8 mouse cellular contexts compared by ENCODE assay signal in genomic region chr11:52003505-52003771, GRCm38 (mm10). TPM values are rescaled to one million over a fixed set of nuclear protein-coding genes. Genes with fewer than 3 reads are reported as not detected.
DNase-seq lines count a peak whose midpoint lies in the region; ATAC-seq and TF ChIP-seq lines count a peak whose summit lies in the region.

No protein-coding gene starts in this region.

- peak overlapping the region; percentile 72 for H3K4me2 ChIP-seq in forebrain, embryonic 13.5 days
- peak overlapping the region; percentile 94 for H3K4me2 ChIP-seq in liver, embryonic 14.5 days (ENCODE audit: low read depth)

- ATAC-seq in forebrain, embryonic 13.5 days: no peak
- ATAC-seq in liver, embryonic 14.5 days (ENCODE audit: insufficient read depth): no peak

- H3K27ac ChIP-seq in heart, adult 2 months: peak overlapping the region; percentile 86
- H3K27ac ChIP-seq in forebrain, embryonic 13.5 days: peak overlapping the region; percentile 91
- peak overlapping the region; percentile 83 for H3K27ac ChIP-seq in liver, embryonic 14.5 days

- H3K79me2 ChIP-seq in heart, adult 2 months (replicated peaks; ENCODE audit: control insufficient read depth, insufficient read depth, low read length): peaks cover 1% of the 10 kb centered on the region; the same call in 1 of the 2 replicates

- no peaks in the 10 kb centered on the region for H3K4me1 ChIP-seq in heart, adult 2 months (ENCODE audit: control insufficient read depth, insufficient read depth, low read length)
- peaks cover 43% of the 10 kb centered on the region for H3K4me1 ChIP-seq in forebrain, embryonic 13.5 days
- H3K4me1 ChIP-seq in liver, embryonic 14.5 days (replicated peaks; ENCODE audit: control insufficient read depth in 2 of 2, insufficient read depth in 2 of 2, low read length in 1 of 2): peaks cover 10 to 21% of the 10 kb centered on the region in 2 experiments

- intact Hi-C loops in heart, adult 2 months (cut with DNase I): loop anchor here (5.0 to 10.0 kb wide), 2 partner anchors 241 to 399 kb away; partner anchors contain the start of genes Hnrnpab, Sar1b and Sec24a
- intact Hi-C loops in heart, postnatal 10 days (cut with DNase I): no loop called here
- intact Hi-C loops in left cerebral cortex, postnatal 14 days (cut with DNase I): loop anchor here (5.0 kb wide), 1 partner anchor 94 kb away; the partner anchor contains the start of gene Ppp2ca

- H3K9ac ChIP-seq in heart, adult 2 months (ENCODE audit: low read depth, low read length): peak overlapping the region; percentile 75
- H3K9ac ChIP-seq in forebrain, embryonic 13.5 days: peak overlapping the region; percentile 89
- peak overlapping the region; percentile 80 for H3K9ac ChIP-seq in liver, embryonic 14.5 days (replicated peaks)

- TF ChIP-seq CTCF in heart, adult 2 months (IDR thresholded peaks at IDR 0.05): no peak
- TF ChIP-seq CTCF in liver, embryonic 14.5 days (IDR thresholded peaks at IDR 0.05; ENCODE audit: low read depth): no peak

- no peak for TF ChIP-seq EP300 in heart, adult 2 months (IDR thresholded peaks at IDR 0.05; ENCODE audit: insufficient read depth, low read depth, low read length)
- no peak for TF ChIP-seq EP300 in liver, embryonic 14.5 days (IDR thresholded peaks at IDR 0.05; ENCODE audit: low read depth)

- H3K4me3 ChIP-seq in heart, adult 2 months: peak overlapping the region; percentile 78
- peak overlapping the region; percentile 88 for H3K4me3 ChIP-seq in forebrain, embryonic 13.5 days
- peak overlapping the region; percentile 86 to 92 for H3K4me3 ChIP-seq in liver, embryonic 14.5 days (ENCODE audit: insufficient read depth in 1 of 2, low read depth in 2 of 2, low read length in 2 of 2)

- peaks cover 6% of the 10 kb centered on the region for H3K36me3 ChIP-seq in heart, adult 2 months (ENCODE audit: control insufficient read depth, insufficient read depth, low read length)
- H3K36me3 ChIP-seq in forebrain, embryonic 13.5 days (ENCODE audit: poor library complexity, severe bottlenecking): no peaks in the 10 kb centered on the region
- H3K36me3 ChIP-seq in liver, embryonic 14.5 days (replicated peaks; ENCODE audit: control insufficient read depth, insufficient read depth, low read depth): no peaks in the 10 kb centered on the region

- no peaks in the 10 kb centered on the region for H3K9me3 ChIP-seq in forebrain, embryonic 13.5 days (replicated peaks)
- no peaks in the 10 kb centered on the region for H3K9me3 ChIP-seq in liver, embryonic 14.5 days (ENCODE audit: control insufficient read depth, low read length)

- no peak for TF ChIP-seq POLR2A in heart, adult 2 months (IDR thresholded peaks at IDR 0.05; ENCODE audit: insufficient read depth, low read depth, low read length)

- WGBS in heart, adult 2 months: 14% methylated on average over 4 of the region's 4 CpGs
- WGBS in forebrain, embryonic 13.5 days: 19% methylated on average over 4 of the region's 4 CpGs
- WGBS in liver, embryonic 14.5 days (ENCODE audit: insufficient replicate concordance): 17% methylated on average over 4 of the region's 4 CpGs

- DNase-seq in heart, adult 2 months: no peak
- no peak for DNase-seq in heart, postnatal 10 days
- peak; percentile 86 for DNase-seq in A20 (ENCODE audit: low read depth, low spot score)
- DNase-seq in liver, embryonic 14.5 days (ENCODE audit: low read depth in 3 of 3, low spot score in 3 of 3): peak in 2 of 3 experiments; percentile 6 to 32
- no peak for DNase-seq in cerebellum, adult 11-12 months
- no peak for DNase-seq in left cerebral cortex, postnatal 14 days (ENCODE audit: low spot score in 2 of 2)
- DNase-seq in urinary bladder, postnatal 25 days (ENCODE audit: low spot score): no peak

- no peaks in the 10 kb centered on the region for H3K27me3 ChIP-seq in heart, adult 2 months (ENCODE audit: control insufficient read depth, insufficient read depth, low read length)
- no peaks in the 10 kb centered on the region for H3K27me3 ChIP-seq in forebrain, embryonic 13.5 days
- H3K27me3 ChIP-seq in liver, embryonic 14.5 days (ENCODE audit: control insufficient read depth, insufficient read depth, low read length): no peaks in the 10 kb centered on the region

RNA-seq across cellular contexts. Expression of gene Cdkl3, which starts 0.6 kb away (rescaled TPM):
- total RNA-seq in heart, adult 2 months (2021): 1 to 10 TPM; 4.6 to 5.2 TPM
- polyA plus RNA-seq in heart, adult 2 months (2012; rRNA removed): 3.0 and 4.2 TPM in 2 replicates
- total RNA-seq in heart, postnatal 10 days (2021): 10 to 100 TPM in 1 of 2 experiments, 1 to 10 TPM in 1; 7.9 to 10.2 TPM
- 15.0 and 21.4 TPM in 2 replicates for polyA plus RNA-seq in forebrain, embryonic 13.5 days (2015; fragmentation: Nextera tagmentation; extraction: Ambion mirVana)
- 0.36 and 0.75 TPM in 2 replicates for polyA plus RNA-seq in liver, embryonic 14.5 days (2012; rRNA removed)
- polyA plus RNA-seq in liver, embryonic 14.5 days (2014; fragmentation: Nextera tagmentation; extraction: Ambion mirVana): 0.81 and 0.95 TPM in 2 replicates
- 10 to 100 TPM; 11.9 to 17.0 TPM for total RNA-seq in left cerebral cortex, postnatal 14 days (2021)

RNA-seq across cellular contexts. Expression of gene Ube2b, which starts 2.9 kb away (rescaled TPM):
- total RNA-seq in heart, adult 2 months (2021): 100 to 1,000 TPM; 265 to 344 TPM
- polyA plus RNA-seq in heart, adult 2 months (2012; rRNA removed): 197 and 295 TPM in 2 replicates
- total RNA-seq in heart, postnatal 10 days (2021): 100 to 1,000 TPM; 188 to 192 TPM
- polyA plus RNA-seq in forebrain, embryonic 13.5 days (2015; fragmentation: Nextera tagmentation; extraction: Ambion mirVana): 276 and 301 TPM in 2 replicates
- 33.5 and 61.0 TPM in 2 replicates for polyA plus RNA-seq in liver, embryonic 14.5 days (2012; rRNA removed)
- polyA plus RNA-seq in liver, embryonic 14.5 days (2014; fragmentation: Nextera tagmentation; extraction: Ambion mirVana): 49.5 and 54.8 TPM in 2 replicates
- total RNA-seq in left cerebral cortex, postnatal 14 days (2021): 100 to 1,000 TPM; 167 to 182 TPM

RNA-seq across cellular contexts. Expression of gene Cdkn2aipnl, which starts 36.0 kb away (rescaled TPM):
- total RNA-seq in heart, adult 2 months (2021): 10 to 100 TPM; 10.2 to 10.8 TPM
- 8.4 and 14.1 TPM in 2 replicates for polyA plus RNA-seq in heart, adult 2 months (2012; rRNA removed)
- 10 to 100 TPM; 20.3 to 21.0 TPM for total RNA-seq in heart, postnatal 10 days (2021)
- 114 and 121 TPM in 2 replicates for polyA plus RNA-seq in forebrain, embryonic 13.5 days (2015; fragmentation: Nextera tagmentation; extraction: Ambion mirVana)
- 19.0 and 20.4 TPM in 2 replicates for polyA plus RNA-seq in liver, embryonic 14.5 days (2012; rRNA removed)
- polyA plus RNA-seq in liver, embryonic 14.5 days (2014; fragmentation: Nextera tagmentation; extraction: Ambion mirVana): 53.5 and 55.5 TPM in 2 replicates
- total RNA-seq in left cerebral cortex, postnatal 14 days (2021): 10 to 100 TPM; 32.8 to 32.9 TPM

Comparison
In these comparisons a context has a peak if more than half of its experiments do, and no peak if none do; other contexts are left out.
1. DNase-seq: peak in A20 (single experiment) and liver, embryonic 14.5 days (2 of 3); none in heart, adult 2 months (0 of 2), heart, postnatal 10 days (0 of 2), cerebellum, adult 11-12 months (single experiment), left cerebral cortex, postnatal 14 days (0 of 2) and urinary bladder, postnatal 25 days (single experiment).
2. Peak in every context shown above with its lines, with median percentiles within 50 percentile points of each other: H3K27ac ChIP-seq, H3K4me3 ChIP-seq and H3K9ac ChIP-seq.